Mouse (Mus musculus): ENCODE results near the gene Arg2. TPM values are rescaled to one million over a fixed set of nuclear protein-coding genes. Genes with fewer than 3 reads are reported as not detected.

Arg2 gene
- 31.5 TPM for polyA plus RNA-seq (2014; fragmentation: Illumina TruSeq; extraction: RNeasy Lipid Tissue Mini Kit (QIAGEN cat#74804); ENCODE audit: low read depth, low replicate concordance)

GRCm38 (mm10) chr12:79130299-79131177, at the start of gene Arg2:
TSS of gene Arg2 (plus strand) at chr12:79130777.

GRCm38 (mm10) chr12:79089182-79089812, 41.3 kb upstream of the Arg2 start, which contains the start of gene Pigh:
TSS of gene Pigh (minus strand) at chr12:79089651.

GRCm38 (mm10) chr12:79172019-79172941, 41.7 kb downstream of the Arg2 start, which contains the start of gene Vti1b:
TSS of gene Vti1b (minus strand) at chr12:79172667.

GRCm38 (mm10) chr12:79192193-79192592, 61.6 kb downstream of the Arg2 start, which contains the start of gene Rdh11:
TSS of gene Rdh11 (minus strand) at chr12:79192293.

Other genes starting within 250 kb of the Arg2 start
- 28.0 TPM for gene Plek2, start 223.8 kb upstream of the Arg2 start, polyA plus RNA-seq (2014; fragmentation: Illumina TruSeq; extraction: RNeasy Lipid Tissue Mini Kit (QIAGEN cat#74804); ENCODE audit: low read depth, low replicate concordance)
- 29.5 TPM for gene Tmem229b, start 123.2 kb upstream of the Arg2 start, polyA plus RNA-seq (2014; fragmentation: Illumina TruSeq; extraction: RNeasy Lipid Tissue Mini Kit (QIAGEN cat#74804); ENCODE audit: low read depth, low replicate concordance)
- gene Plekhh1, start 101.6 kb upstream of the Arg2 start, polyA plus RNA-seq (2014; fragmentation: Illumina TruSeq; extraction: RNeasy Lipid Tissue Mini Kit (QIAGEN cat#74804); ENCODE audit: low read depth, low replicate concordance) = 14.1 TPM
- 21.5 TPM for gene Pigh, start 41.1 kb upstream of the Arg2 start, polyA plus RNA-seq (2014; fragmentation: Illumina TruSeq; extraction: RNeasy Lipid Tissue Mini Kit (QIAGEN cat#74804); ENCODE audit: low read depth, low replicate concordance)
- gene Vti1b, start 41.9 kb downstream of the Arg2 start, polyA plus RNA-seq (2014; fragmentation: Illumina TruSeq; extraction: RNeasy Lipid Tissue Mini Kit (QIAGEN cat#74804); ENCODE audit: low read depth, low replicate concordance) = 99.9 TPM
- gene Rdh11, start 61.5 kb downstream of the Arg2 start, polyA plus RNA-seq (2014; fragmentation: Illumina TruSeq; extraction: RNeasy Lipid Tissue Mini Kit (QIAGEN cat#74804); ENCODE audit: low read depth, low replicate concordance) = 27.2 TPM
- gene Rdh12, start 78.1 kb downstream of the Arg2 start, polyA plus RNA-seq (2014; fragmentation: Illumina TruSeq; extraction: RNeasy Lipid Tissue Mini Kit (QIAGEN cat#74804); ENCODE audit: low read depth, low replicate concordance) = 4.7 TPM
- 28.6 TPM for gene Zfyve26, start 165.5 kb downstream of the Arg2 start, polyA plus RNA-seq (2014; fragmentation: Illumina TruSeq; extraction: RNeasy Lipid Tissue Mini Kit (QIAGEN cat#74804); ENCODE audit: low read depth, low replicate concordance)
- gene Rad51b, start 166.5 kb downstream of the Arg2 start, polyA plus RNA-seq (2014; fragmentation: Illumina TruSeq; extraction: RNeasy Lipid Tissue Mini Kit (QIAGEN cat#74804); ENCODE audit: low read depth, low replicate concordance) = 1.8 TPM

Data from adipose tissue, adult 10 weeks (tissue).